Mouse (Mus musculus) retina, adult 2 months (tissue): Measurements from ENCODE around the gene Mast3.
"Not testable (repeated sequence)": the region's sequence is repeated elsewhere in the genome, so short reads cannot be mapped to it uniquely, and the experiment has no call there.

Experiments
- DNase-seq: peaks from one replicate; pipeline ENCODE4 v3.0.0-alpha.2; 2012; ENCODE audit warnings: low read depth, low spot score

Mast3 gene

GRCm38 (mm10) chr8:70834071-70834470 is 29.2 kb upstream of the Mast3 start:
- DNase-seq: no peak

DNA sequence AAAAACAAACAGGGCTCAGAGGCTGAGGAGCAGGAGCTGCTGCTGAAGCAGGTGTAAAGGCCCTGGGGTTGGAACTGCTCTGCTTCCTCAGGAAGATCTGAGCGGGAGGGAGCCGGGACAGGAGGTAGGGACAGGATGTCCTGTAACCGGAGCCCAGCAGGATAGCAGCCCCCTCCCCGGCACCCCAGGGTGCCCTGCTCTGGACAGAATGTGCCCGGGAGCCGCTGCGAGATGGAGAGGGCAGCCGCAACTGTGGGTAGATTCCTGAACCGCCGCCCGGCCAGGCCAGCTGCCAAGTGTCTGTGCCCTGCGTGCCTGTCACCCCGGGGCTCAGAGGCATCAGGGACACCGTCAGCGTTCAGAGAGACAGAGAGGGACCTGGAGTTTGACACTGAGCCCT is 28.7 kb upstream of the Mast3 start:
- DNase-seq: no peak

GRCm38 (mm10) chr8:70833018-70833482 is 28.2 kb upstream of the Mast3 start:
- no peak for DNase-seq

DNA sequence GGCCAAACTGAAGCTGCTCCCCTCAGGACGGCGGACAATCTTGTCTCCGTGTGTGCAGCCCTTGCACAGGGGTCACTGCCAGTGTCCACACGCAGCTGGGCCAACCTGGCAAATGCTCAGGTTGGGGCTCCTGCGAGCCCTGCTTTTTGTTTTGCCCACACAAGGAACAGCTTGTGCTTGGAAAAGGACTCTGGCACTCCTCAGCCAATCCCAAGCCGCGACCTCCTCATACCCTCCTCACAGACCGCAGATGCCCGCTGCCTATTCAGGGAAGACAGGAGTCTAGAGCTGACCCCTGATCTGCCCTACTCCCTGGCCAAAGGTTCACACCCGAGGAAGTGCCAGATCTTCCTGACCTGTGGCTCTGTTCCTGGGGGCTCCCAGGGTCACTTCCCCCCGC is 27.5 kb upstream of the Mast3 start:
- no peak for DNase-seq

GRCm38 (mm10) chr8:70831517-70831916 is 26.7 kb upstream of the Mast3 start:
- DNase-seq: no peak

DNA sequence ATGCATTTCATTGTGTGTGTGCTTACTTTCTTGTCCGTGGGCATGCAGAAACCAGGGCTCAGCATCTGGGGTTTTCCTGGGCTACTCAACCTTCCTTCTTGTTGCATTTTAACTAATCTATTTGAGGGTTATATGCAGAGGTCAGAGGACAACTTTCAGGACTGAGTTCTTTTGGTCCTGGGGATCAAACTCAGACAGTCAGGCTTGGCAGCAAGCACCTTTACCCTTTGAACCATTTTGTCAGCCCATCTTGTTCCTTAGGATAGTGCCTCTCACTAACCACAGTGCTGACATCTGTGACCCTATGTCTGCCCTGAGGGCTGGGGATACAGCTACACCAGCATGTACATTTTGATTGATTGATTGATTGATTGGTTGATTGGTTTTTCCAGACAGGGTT is 22.9 kb upstream of the Mast3 start:
- DNase-seq: no peak

DNA sequence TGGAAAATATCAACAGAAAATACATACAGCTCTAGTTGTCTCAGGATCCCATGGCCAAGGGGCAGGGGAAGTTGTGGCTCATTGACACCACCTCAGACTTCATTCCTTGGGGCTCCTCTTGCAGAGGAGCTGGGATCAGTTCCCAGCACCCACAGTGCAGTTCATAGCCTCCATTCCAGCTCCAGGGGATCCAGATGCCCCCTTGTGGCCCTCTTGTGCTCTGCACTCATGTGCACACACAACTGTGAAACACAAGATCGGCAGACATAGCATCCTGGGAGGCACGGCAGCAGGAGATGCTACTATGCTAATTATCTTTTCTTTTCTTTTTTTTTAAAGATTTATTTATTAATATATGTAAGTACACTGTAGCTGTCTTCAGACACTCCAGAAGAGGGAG is 22.2 kb upstream of the Mast3 start:
- no peak for DNase-seq

- no peak for DNase-seq
Observed at GRCm38 (mm10) chr8:70825816-70826215, 21.0 kb upstream of the Mast3 start.

- no peak for DNase-seq
Observed at GRCm38 (mm10) chr8:70823802-70824201, 18.9 kb upstream of the Mast3 start.

GRCm38 (mm10) chr8:70822594-70822993 is 17.7 kb upstream of the Mast3 start:
- DNase-seq: not testable (repeated sequence)

- DNase-seq: no peak
Observed at GRCm38 (mm10) chr8:70821992-70822391, 17.1 kb upstream of the Mast3 start.

- no peak for DNase-seq
Observed at GRCm38 (mm10) chr8:70821399-70821962, 16.6 kb upstream of the Mast3 start.

GRCm38 (mm10) chr8:70820101-70820935 is 15.5 kb upstream of the Mast3 start:
- no peak for DNase-seq

- no peak for DNase-seq
Observed at GRCm38 (mm10) chr8:70816679-70817078, 11.8 kb upstream of the Mast3 start.

DNA sequence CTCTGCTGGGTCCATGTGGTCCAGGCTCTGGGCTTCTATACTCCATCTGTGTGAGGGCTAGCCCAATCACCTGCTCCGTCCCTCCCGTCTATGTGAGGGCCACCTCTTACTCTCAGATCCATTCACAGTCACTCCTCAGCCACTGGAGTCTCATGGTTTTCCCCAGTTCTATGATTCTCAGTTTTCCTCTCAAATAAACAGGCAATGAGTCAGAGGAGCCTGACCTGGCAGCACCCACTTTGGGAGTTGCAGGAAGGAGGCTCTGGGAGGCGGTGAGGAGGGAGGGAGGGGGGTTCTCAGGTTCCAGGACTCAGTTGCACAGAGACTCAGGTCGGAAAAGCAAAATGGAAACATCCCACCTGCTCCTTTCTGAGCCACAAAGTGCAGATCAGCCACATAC is 8.0 kb upstream of the Mast3 start:
- DNase-seq: no peak

- no peak for DNase-seq
Observed at GRCm38 (mm10) chr8:70812055-70812454, 7.2 kb upstream of the Mast3 start.

DNA sequence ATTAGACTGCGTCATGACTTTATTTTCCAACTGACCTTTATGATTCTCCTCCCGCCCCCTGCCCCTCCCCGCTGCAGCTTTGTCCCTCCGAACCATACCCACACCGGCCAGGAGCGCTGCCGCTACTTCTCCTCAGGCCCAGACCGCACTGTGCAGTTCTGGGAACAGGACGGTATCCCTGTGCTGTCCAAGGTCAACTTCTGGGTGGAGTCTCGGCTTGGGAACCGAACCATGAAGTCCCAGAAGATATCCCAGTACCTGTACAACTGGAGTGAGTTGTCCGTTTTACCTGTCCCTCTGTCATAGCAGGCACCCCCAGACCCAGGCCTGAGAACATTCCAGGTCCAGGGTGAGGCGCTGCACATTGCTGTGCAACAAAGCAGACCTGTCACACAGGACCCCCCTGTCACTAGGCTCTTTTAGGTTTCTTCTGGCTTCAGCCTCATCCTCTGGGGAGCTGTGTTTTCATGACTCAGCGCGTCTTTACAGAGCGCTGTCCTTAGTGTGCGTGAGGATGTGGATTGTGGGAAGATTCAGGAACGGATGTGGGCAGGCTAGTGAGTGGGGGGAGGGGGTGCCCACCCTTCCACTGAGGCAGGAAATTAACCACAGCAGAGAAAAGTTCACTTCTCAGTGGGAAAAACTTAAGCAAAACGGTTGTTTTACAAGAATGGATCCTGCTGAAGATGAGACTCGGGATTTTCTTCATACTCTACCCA is 6.3 kb upstream of the Mast3 start:
- no peak for DNase-seq

GRCm38 (mm10) chr8:70808955-70809701 is 4.3 kb upstream of the Mast3 start:
- no peak for DNase-seq

GRCm38 (mm10) chr8:70808239-70808638 is 3.4 kb upstream of the Mast3 start, which contains the start of gene Il12rb1:
Il12rb1 (plus strand) TSS chr8:70808449.
- DNase-seq: no peak

- no peak for DNase-seq
Observed at GRCm38 (mm10) chr8:70807304-70807703, 2.5 kb upstream of the Mast3 start.

DNA sequence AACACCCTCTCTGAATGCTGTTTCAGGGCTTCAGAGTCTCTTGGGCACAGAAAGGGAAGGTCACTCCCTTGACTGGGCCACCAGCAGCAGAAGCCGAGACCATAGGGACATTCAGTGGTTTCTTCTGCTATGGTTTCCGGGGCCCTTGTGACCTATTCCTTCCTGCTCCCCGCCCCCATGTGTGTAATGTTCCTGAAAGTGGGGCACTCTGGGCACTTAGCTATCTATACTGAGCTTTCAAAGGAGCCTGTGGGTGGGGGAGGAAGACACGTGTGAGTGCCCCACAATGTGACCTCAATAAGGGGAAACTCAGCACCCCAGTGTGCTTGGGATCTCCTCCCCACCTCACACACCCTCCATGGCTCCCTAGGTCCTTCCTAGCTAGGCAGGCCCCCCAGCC is 1.7 kb upstream of the Mast3 start:
- no peak for DNase-seq
